Mouse (Mus musculus) layer of hippocampus, adult 18-20 months (tissue): ENCODE measurements around the gene Zfp277. TPM values are rescaled to one million over a fixed set of nuclear protein-coding genes. Genes with fewer than 3 reads are reported as not detected.
A peak's percentile ranks its signal among the peaks of the same experiment; 100 is the strongest.

Source experiments
- DNase-seq, 2 experiments: peaks; one replicate each; pipeline ENCODE4 v3.0.0; 2022; ENCODE audit warnings: low spot score in 2 of 2
- long read RNA-seq: library from polyadenylated mRNA; stranded (forward); transcript quantifications from one replicate; pipeline ENCODE4 v2.0.0, GENCODE M21; 2021
- total RNA-seq, 2 experiments: library from RNA; stranded (reverse); gene quantifications; 2 replicates each; pipeline ENCODE4 v1.2.3; 2021

Zfp277 gene
- 10 to 100 TPM; 24.0 to 26.2 TPM for total RNA-seq
- long read RNA-seq, transcript Zfp277-201 (12 exons, 2,188 nt) = major isoform, 21 of 34 reads
- long read RNA-seq, partial matches to known transcripts = 7 of 34 reads
- long read RNA-seq, other reads (novel, unspliced or antisense) = 5 of 34 reads

DNA sequence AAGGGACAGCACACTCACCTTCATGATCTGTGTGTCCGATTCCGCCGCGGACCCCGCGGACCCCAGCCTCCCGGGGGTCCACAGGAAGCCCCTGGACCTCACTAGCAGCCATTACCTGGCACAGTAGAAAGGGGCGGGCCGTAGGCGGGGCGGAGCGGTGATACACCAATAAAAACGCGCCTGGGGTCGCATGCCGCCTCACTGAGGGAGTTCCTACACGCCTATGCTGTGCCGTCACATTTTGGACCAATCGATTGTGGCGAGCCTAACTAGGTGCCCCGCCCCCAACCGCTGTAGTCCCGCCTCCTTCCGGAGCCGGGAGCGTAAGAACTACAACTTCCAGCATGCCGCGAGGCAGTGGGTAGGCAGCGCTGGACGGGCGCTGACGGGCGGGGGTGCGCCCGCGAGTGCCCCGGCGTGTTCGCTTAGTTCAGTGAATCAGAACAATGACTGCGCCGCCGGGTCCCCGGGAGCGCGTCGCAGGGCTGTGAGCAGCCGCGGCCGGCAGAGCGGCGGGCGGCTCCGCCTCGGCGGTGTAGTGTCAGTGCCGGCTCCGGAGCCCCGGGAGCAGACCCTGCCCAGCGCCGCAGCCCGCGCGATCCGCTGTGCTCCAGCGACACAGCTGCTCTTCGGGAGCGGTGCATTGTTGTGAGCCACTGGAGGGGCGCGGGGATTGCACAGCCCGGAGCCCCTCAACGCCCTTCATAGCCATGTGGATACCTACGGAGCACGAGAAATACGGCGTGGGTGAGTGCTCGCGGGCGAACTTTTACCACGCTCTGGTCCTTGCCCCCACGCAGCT, at the start of gene Zfp277, which contains the start of gene Dock4:
Gene Zfp277 (minus strand): TSS at position 255 of the 802 bp plus-strand sequence.
Gene Dock4 (plus strand): TSS at position 305 of the 802 bp plus-strand sequence.
- DNase-seq = peak; percentile 99 to 100

DNA sequence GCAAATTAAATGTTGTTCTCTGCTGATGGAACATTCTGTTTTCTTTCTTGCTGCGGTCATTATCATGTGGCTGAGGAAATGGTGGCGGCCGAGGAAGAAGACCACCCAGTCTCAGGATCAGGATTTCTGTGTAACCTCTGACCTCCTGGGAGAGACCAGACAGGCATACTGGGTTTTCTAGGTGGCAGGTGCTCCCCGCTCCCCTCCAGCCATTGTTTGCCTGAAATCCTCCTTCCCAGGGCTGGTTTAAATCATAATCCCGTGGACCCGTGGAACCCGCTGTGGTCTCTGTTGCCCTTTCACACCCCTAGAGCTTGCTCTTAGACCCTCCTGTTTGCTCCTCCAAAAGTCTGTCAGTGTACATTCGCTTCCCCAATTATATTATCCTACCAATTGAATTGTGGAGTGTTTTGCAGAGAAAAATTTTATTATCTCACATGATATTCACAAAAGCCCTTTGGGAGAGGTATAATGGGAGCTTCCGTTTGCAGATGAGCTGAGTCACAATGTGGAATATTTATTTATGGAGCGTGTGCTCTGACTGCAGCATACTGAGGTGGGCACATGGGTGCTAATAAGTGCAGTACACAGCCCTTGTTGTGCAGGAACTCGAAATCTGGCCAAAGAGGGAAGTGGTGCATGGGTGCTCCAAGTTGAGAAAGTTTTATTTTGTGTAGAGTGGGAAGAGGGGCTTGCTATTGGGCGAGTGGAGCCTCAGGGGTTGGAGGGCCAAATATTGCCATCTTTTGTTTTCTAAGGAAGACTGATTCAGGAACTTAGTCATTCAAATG, 40.5 kb upstream of the Zfp277 start:
- no peak for DNase-seq

DNA sequence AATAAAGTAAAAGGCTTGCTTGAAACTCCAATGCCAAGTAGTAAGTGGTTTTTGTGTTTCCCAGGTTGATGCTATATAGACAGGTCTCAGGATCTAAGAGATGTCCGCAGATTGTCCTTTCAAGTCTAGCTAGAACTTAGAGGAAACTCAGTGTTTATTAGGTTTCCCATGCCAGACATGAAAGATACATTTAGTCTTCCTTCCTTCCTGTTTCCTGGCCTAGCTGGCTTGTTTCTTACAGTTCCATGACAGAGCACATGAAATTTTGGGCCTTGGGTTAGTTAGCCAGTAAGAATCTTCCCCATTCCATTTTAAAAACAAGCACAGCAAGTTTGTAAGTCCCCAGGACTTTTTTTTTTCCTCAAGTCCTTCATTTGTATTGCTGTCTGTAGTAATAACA, 39.5 kb upstream of the Zfp277 start:
- DNase-seq = no peak

DNA sequence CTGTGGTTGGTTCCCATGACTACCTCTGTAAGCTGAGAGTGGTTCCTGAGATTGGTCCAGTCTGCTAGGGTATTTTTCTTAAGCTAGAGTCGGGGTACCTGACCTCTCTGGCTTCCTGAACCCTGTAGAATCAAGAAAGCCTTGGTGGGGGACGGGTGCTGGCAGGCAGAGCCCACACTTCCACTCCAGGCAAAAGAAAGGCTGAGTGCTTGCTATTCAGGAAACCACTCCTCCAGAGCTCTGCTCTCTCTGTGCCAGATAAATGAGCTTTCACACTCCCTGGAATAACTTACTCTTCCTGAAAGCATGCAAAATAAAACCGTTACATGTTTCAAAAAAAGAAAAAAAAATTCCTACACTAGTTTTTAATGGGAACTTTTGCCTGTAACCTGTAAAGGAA, 38.5 kb upstream of the Zfp277 start:
- no peak for DNase-seq

DNA sequence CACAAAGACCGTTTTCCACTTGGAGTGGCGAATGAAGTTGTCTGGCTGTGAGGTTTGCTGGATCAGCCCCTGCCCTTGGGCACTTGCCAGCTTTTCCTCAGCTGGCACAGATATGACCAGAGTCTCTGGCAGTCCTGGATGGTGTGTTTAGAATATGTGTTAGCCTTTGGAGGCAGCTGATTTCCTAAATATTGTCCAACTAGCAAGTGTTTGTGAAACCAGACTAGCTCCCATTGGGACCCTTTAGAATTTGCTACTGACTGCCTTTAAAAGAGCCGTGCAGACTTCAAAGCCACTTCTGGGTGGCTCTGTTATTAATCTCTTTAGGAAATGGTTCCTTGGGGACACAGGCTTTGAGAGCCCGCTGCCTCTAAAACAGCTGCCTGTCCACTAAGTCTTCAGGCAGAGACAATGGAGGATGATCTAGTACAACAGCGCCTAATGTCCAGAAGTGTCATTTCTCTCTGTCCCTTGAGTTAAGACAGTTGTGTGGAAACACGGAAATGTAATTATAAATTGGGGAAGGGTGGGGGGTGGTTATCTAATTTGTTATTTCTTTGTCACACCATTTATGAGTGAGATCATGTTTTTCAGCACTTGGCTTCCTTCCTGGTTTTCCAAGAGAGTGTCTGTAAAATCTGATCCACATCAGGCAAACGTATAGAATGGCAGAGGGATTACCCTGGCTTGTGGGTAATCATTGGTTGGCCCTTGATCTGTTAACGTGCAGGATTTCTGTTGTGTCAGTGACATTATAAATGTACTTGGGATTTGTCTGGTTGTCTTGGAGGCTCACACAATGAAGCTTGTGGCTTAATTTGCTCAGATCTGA, 32.1 kb upstream of the Zfp277 start:
- no peak for DNase-seq

DNA sequence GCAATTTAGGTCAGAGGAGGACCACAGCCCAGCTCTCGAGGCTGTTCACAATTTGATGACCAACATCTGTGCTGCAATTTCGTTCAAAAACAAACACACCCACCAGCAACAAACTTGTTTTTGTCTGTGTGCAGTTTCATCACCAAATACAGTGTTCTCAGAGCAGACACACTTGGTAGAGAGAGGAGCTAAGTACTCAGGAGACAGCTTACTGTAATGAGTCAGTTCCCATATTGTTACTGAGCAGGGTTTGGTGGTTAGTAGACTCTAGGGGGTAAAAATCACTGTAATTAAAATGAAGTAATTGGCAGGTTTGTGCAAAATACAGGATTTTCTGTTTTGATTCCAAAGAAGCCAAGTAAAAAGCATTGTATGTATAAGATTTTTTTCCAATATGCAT, 28.0 kb upstream of the Zfp277 start:
- DNase-seq = no peak

DNA sequence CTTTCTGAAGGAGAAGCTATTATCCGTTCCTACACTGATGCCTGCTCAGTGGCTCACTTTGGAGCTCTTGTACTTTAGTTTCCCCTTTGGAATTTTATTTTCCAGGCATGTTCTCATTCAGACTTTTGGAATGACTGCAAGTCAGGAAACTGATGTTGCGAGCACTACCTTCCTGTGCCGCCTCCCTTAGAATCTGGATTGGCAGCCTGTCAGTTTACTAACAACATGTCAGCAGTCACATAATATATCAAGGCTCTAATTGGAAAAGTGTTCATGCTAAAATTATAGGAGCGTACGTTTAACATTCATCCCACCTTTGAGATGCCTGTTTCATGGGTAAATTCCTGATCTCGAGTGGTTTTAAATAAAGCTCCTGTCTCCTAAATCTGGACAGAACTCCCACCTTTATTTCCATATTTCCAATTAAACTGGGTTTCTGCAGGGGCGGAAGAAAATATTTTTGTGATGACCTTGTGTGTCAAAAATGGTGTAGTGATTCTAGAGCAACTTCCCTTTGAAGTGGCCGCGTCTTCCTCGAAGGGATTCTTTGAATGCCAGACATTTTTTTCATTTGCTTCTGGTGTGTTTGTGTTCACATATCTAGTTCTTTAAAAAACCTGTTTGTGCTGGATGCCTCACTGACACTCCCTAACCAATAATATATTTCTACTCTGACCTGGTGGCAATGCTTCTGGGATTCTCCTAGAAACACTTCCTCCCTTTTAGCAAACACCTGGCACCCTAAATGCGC, 26.1 kb upstream of the Zfp277 start:
- no peak for DNase-seq

DNA sequence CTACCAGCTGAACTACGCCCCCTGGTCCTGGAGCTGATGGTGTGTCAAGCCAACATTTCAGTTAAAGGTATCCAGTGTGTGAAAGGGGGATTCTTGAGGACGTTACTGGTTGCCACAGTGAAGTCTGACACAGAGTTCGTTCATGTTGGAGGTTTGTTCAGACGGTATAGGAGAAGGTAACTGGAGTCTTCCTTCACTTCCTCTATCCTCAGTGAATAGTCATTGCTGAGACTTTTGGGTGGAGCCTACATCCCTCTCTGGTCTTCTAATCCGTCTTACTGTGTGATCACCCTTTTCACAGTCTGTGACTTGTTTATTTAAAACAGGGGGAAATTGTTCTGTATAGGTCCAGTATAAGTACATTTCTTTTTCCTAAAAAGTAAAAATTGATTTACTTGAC, 23.3 kb upstream of the Zfp277 start:
- DNase-seq = no peak

DNA sequence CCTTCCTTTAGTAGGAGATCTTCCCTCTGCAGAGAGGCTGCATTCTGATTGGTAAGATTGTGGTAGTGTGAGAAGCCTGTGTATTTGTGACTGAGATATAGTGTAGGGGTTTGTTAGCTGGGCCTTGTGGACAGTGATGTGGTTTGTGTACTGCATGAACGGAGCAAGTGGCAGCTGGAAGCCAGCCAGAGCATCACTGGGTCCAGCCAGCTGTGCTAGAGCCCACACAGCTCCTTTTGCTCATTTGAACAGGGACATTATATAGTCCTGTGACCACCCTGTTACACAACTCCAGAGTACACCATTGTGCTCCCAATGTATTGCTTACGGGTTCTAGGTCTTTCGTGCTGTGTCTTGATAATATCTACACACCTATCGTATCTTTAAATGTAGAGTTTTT, 22.5 kb upstream of the Zfp277 start:
- peak in 1 of 2 experiments; percentile 49 for DNase-seq

DNA sequence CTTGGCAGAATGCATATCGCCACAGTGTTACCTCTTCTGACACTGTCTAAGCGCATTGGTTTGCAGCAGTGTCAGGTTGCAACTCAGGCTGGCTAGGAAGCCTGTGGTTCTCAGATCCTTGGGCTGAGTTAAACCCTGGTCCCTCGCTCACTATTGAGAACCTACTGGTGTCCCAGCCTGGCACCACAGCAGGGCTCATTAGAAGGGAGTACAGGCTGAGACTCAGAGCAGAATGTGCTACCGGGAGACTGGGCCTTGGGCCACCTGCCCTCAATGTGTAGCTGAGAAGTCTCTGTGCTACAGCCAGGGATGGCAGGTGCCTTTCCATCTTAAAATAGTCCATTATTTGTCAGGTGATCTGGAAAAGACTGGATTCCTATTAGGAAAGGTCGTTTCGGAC, 18.6 kb upstream of the Zfp277 start:
- peak; percentile 31 to 65 for DNase-seq

DNA sequence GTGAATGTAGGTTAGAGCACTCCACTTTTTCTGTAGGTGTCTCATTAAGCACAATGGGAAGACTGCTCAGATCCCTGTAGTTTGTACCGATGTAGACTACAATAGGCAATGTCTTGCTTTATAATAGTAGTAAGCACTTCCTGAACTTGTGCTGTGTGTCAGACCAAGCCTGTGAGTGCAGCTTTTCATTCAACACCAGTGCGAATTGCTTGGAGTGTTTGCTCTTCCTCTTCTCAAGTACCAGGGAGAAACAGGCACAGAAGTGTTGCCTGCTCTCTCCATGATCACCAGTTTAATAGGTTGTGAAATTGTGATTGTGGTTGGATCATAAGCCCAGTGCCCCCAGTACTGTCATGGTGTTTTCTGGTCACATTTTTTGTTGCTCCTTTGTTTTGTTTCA, 18.1 kb upstream of the Zfp277 start:
- DNase-seq = no peak

DNA sequence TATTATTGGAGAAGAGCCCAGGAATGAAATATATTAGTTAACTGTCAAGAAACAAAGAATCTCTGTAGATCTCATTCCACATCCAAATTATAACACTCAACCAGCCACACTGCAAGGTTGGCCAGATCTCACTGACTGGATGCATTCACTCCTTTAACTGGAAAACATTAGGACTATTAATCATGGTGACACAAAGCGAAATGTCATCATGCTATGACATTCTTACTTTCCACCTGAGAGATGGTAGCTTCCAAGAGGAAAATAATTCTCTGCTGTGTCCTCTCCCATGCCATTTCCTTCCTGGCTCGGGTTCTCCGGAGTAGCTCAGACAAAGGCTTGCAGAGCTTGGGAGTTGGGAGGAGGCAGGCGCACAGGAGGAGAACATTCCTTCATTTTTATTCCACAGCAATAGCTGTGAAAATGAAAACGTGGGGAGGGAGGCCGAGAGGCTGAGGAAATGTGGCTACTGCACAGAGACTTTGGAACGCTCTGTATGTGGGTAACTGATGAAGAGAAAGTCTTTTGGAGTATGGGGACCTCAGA, 17.1 kb upstream of the Zfp277 start:
- peak in 1 of 2 experiments; percentile 43 for DNase-seq

DNA sequence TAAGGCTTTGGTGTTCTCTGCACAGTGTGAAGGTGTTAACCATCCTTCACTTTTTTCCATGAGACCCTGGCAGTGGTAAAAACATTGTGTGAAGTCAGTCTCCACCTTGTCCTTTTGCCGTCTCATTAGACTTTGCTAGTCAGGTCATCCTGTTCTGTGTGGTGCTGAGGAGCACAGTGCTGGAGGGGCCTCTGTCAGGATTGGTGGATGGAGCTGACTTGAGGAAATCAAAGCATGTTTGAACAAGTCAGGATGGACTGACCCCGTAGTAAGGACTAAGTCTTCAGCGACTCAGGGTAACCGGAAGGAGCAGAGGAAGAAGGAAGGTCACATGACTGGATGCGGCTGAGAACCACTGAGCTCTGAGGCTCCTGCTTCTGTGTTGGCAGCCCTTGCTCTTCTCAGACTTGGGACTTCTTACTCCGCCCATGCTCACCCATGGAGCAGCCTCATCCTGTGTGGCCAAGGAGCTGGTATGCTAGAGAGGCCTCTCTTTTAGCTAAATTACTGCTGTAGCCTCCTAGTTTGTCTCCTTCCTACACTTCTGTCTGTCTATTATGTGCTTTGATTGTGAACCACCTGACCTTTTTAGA, 14.1 kb upstream of the Zfp277 start:
- no peak for DNase-seq

DNA sequence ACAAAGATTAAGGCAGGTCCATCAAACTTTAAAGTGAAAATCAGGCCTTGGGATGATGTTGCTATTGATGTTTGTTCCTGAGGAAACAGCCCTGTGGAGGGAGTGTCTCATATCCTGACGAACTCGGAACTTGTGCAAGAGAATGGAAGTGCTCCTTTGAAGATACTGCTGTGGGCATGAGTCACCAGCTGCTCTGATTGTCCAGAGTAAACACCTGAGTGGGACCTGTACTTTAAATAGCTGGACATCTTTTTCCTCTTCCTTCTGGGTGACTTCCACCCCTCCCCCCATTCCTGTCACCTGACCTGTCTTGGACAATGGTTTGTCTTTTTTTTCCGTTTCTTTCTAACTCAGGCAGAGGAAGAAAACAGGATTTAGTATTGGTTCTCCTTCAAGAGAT, 13.3 kb upstream of the Zfp277 start:
- DNase-seq = no peak

DNA sequence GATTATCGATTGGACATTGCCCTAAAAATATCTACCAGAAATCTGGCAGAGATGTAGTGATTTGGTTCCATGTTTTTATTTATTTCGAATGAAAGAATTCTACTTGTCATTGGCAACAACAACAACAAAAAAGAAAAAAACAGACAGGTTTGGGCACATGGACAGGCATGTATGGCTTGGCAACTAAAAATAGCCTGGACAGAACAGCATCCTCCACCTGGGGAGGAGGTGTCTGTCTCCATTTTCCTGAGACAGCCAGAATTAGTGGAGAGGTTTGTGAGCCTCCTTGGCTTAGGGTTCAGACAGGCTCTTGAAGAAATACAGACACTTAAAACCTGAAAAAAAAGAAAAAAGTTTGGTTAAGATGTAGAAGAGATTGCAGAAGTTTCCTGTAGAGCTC, 10.8 kb upstream of the Zfp277 start:
- no peak for DNase-seq

DNA sequence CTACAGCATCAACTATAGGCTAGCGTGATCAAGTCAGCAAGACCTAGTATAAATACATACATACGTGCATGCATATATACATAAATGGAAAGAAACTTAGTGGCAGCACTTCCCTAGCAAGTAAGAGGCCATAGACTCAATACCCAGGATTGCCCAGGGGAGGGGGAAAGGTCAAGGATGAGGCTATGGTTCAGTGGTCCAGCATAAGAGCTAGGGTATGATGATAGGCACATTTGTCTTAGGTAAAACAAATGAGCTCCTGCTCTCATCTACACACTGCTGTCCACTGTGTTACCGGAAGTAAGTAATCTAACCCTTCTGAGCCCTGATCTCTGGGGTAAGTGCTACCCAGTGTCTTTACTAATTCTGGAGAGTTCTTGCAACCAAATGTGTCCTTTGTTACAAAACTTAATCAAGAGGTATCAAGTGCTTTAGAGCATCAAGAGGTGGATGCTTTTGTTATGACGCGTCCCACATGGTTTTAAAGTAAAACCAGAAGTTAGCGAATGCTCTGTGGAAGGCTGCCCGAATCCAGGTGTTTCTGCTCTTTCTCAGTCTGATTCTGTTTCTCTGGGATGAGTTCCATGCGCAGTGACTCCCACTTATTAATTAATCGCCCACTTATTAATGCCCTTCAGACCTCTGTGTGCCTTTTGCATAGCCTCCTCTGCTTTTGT, 3.6 kb upstream of the Zfp277 start:
- DNase-seq = no peak

DNA sequence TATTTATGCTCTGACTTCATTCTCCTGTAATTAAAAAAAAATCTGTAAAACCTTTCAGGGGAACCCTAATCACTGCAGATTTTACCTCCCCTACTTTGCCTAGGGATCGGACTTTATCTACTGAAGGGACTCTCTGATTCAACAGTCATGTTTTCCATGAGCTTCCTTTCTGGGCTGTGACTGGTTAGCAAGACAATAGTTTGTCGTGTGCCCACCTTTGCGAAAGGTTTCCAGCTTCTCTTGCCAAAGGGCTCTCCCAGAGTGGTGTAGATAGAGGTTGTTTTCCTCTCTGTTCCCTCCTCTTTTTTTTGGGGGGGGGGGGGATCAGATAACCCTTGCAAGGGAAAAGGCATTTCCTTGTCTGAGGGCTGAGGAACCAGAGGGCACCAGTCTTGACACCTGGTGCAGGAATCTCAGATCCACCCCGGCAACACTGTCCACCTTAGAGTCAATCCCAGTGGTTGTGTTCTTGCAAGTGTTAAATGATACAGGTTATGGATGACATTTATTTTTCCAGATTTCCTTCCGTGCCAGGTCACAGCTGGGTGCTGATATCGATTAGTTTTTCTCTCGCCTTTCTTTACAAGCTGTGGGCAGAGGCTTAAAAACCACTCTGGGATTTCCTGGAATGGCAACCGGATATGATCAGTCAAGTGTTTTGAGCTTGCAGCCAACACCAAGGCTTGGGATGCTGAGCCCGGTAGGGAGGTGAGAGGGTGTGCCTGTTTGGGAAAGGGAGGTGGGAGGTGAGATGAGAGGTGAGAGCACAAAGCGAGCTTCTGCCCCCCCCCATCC, 2.1 kb upstream of the Zfp277 start:
- peak in 1 of 2 experiments; percentile 53 for DNase-seq
